Mouse (Mus musculus) naive thymus-derived CD4-positive, alpha-beta T cell, adult 2 months (primary cell): ENCODE results near the gene Qpct.
"Not testable (repeated sequence)": the region's sequence is repeated elsewhere in the genome, so short reads cannot be mapped to it uniquely, and the experiment has no call there.

Experiments
- DNase-seq: peaks from one replicate; pipeline ENCODE4 v3.0.0-alpha.2; 2011; ENCODE audit warnings: low read depth

Gene Qpct

GRCm38 (mm10) chr17:79071951-79072350 lies 20.2 kb downstream of the Qpct start:
- DNase-seq: no peak

GRCm38 (mm10) chr17:79076974-79077847 lies 25.5 kb downstream of the Qpct start:
- DNase-seq: no peak

- no peak for DNase-seq
These were observed 26.1 kb downstream of the Qpct start for GRCm38 (mm10) chr17:79077848-79078146.

GRCm38 (mm10) chr17:79078248-79078647 lies 26.5 kb downstream of the Qpct start:
- DNase-seq: no peak

- DNase-seq: no peak
These were observed 40.0 kb downstream of the Qpct start for GRCm38 (mm10) chr17:79091710-79092109.

- peak; percentile 81 for DNase-seq
These were observed 41.7 kb downstream of the Qpct start for GRCm38 (mm10) chr17:79093286-79093975.

GRCm38 (mm10) chr17:79095624-79096023 lies 43.9 kb downstream of the Qpct start:
- DNase-seq: peak; percentile 29

GRCm38 (mm10) chr17:79099866-79100265 lies 48.2 kb downstream of the Qpct start:
- peak; percentile 66 for DNase-seq

GRCm38 (mm10) chr17:79108238-79108637 lies 56.5 kb downstream of the Qpct start:
- DNase-seq: no peak

- no peak for DNase-seq
These were observed 57.9 kb downstream of the Qpct start for GRCm38 (mm10) chr17:79109576-79109975.

GRCm38 (mm10) chr17:79110936-79111348 lies 59.2 kb downstream of the Qpct start:
- DNase-seq: peak; percentile 55

- DNase-seq: not testable (repeated sequence)
These were observed 63.5 kb downstream of the Qpct start for GRCm38 (mm10) chr17:79115248-79115647.

- no peak for DNase-seq
These were observed 67.4 kb downstream of the Qpct start for GRCm38 (mm10) chr17:79119066-79119465.

- DNase-seq: no peak
These were observed 68.6 kb downstream of the Qpct start for GRCm38 (mm10) chr17:79120269-79120668.

- DNase-seq: no peak
These were observed 82.0 kb downstream of the Qpct start for GRCm38 (mm10) chr17:79133740-79134139.

GRCm38 (mm10) chr17:79135826-79136225 lies 84.1 kb downstream of the Qpct start:
- no peak for DNase-seq

GRCm38 (mm10) chr17:79136401-79136800 lies 84.7 kb downstream of the Qpct start:
- no peak for DNase-seq
